Mouse (Mus musculus): Measurements from ENCODE around the gene Dtx3l.

Gene Dtx3l

DNA sequence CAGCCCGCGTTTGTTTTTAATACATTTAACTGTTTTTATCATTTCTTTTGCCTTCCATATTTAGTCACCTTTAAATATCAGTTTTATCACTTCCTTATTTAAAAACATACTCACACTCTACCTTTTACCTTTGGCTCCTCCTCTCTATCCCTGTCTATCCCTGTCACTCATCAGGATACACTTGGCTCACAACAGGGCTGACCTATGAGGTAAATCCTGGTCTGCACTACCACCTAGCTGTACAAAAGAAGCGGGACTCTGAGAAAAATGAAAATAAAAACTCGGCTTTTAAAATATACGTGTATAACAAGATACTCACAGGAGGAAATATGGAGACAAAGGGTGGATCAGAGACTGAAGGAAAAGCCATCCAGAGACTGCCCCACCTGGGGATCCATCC is 50.0 kb downstream of the Dtx3l start:
- in situ Hi-C loops (cut with MboI, MseI) = no loop called here

DNA sequence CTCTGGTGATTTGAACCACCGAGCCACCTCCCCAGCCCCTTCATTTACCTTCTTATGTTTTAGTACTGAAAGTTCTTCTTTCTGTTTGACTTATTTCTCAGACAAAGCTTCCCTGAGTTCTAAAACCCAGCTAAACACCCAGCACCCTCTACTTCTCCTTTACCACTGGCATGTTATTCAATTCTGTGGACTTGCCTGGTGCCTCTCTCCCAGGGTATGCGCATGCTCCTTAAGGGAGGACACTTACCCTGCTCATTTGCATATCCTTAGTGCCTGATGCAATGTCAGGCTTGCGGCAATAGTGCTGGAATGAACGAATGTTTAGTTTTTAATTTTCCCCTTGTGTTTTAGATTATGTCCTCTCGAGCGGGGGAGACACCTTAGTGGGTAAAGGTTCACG is 50.8 kb downstream of the Dtx3l start:
- in situ Hi-C loops (cut with MboI, MseI) = no loop called here

All from T-helper 1 cell (primary cell).